Mouse (Mus musculus): ENCODE measurements at regions not wholly inside any gene's neighbourhood (a gene's known extent, or its start where the extent isn't known, plus 50 kb on each side); places are given as distances from the start of the nearest gene placed in this dataset.
"Not testable (repeated sequence)": the region's sequence is repeated elsewhere in the genome, so short reads cannot be mapped to it uniquely, and the experiment has no call there.

GRCm38 (mm10) chr6:6388835-6389440 lies 172.0 kb upstream of the Slc25a13 start:
- DNase-seq (ENCODE audit: low spot score in 2 of 2) = no peak

DNA sequence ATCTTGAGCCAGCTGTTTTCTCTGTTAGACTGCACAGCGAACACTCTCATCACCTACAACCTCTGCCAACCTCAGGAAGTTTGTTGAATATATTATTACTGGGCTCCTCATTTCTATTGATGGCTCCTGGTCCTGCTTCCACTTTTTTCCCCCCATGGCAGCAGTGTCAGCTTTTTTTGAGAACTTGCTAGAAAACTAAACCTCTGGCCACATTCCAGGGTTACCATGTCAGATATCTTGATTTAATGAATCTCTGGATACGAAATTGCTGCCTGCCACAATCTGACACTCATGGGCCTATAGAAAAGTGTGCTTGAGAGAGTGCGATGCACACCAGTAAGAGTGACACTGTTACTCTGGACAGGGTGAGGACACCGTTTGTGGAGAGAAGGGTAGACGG lies 170.6 kb upstream of the Slc25a13 start:
- DNase-seq (ENCODE audit: low spot score in 2 of 2) = no peak

DNA sequence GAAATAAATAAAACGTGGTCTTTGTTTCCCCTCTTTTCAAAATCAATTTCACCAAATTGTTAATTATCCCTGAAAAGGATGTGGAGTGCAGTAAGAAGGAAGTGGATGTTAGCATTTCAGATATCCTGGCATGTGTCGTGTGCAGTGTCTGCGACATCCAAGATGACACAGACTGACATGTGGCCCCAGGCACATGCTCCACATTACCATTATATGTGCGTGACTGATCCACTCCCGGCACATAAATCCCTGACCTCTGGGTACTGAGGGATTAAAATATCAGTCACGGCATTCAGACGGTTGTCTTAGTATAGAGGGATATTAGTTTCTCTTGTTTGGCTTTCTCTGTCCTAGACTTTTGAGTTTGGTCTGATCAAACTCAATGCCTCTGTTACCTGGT lies 168.0 kb upstream of the Slc25a13 start:
- DNase-seq (ENCODE audit: low spot score in 2 of 2) = no peak

- no peak for DNase-seq (ENCODE audit: low spot score in 2 of 2)
Observed at GRCm38 (mm10) chr6:6384441-6384840, 167.5 kb upstream of the Slc25a13 start.

DNA sequence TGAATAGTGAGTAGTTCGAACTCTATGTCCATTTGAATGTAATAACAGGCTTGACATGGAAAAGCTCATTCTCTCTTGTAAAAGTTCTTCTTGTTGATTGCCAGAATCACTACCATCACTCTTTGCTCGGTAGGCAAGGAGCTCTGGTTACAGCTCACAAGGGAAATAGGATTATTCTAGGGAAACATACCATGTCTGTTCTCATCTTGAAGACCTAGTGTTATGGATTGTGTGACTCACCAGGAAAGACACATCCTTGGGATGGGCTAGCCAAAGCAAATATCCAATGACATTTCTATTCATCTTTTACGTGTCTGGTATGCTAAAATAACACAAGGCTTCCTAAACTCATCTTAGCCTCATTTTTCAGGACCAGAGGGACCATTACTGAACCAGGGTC lies 155.4 kb upstream of the Slc25a13 start:
- DNase-seq (ENCODE audit: low spot score in 2 of 2) = no peak

DNA sequence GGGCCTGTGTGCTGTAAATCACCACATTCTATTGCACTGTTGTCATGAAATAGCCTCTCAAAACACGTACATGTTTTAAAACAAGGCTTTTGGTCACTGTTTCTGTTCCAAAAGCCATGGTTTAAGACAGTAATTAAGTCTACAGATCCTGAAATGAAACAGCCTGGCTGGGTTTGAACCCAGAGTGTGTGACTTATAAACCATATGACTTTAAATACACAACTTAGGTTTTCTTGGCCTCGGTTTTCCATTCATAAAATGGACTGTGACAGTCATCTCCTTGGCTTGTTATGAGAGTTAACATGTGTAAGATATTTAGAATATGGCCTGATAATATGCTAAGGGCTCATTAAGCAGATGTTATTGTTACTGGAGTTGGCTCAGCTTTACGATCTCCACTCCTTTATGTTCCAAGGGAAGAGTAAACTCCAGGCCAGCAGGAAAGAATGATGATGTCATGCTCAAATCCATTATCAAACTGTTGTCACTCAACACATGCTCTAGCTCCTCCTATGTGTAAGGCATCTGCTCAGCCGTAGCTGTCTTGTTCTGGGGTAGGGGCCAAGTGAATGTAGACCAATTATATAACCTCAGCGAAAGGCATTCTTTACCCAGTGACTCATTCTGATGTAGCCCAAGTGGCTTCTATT lies 154.6 kb upstream of the Slc25a13 start:
- DNase-seq (ENCODE audit: low spot score in 2 of 2) = no peak

GRCm38 (mm10) chr6:6364037-6364436 lies 147.1 kb upstream of the Slc25a13 start:
- no peak for DNase-seq (ENCODE audit: low spot score in 2 of 2)

DNA sequence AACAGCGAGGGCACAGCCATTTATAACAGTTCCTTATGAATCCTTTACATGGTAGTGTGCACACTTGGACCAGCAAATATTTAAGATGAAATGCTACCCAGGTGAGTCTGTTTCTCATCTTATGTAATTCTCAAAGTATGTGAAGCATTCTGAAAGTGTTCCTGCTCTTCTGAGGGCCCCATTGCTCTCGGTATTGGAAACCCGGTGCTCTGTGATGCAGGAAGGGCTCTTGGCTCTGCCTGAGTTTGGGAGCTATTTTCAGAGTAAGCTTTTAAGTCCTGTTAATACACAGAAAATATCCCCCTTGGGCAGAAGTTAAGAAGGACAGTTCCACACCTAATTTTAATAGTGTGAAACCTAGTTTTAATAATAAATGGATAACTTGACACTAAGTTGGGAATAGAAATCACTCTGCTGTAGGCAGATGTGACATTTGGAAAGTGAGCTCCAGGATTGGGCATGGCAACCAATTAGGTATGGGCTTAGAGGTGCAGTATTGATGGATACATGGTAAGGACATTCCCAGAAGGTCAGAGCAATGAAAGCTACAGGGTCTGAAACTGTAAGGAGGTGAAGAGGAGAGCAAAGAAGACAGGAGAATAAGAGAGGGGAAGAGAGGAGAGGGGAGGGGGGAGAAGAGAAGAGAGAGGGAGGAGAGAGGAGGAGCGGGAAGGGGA lies 145.8 kb upstream of the Slc25a13 start:
- no peak for DNase-seq (ENCODE audit: low spot score in 2 of 2)

DNA sequence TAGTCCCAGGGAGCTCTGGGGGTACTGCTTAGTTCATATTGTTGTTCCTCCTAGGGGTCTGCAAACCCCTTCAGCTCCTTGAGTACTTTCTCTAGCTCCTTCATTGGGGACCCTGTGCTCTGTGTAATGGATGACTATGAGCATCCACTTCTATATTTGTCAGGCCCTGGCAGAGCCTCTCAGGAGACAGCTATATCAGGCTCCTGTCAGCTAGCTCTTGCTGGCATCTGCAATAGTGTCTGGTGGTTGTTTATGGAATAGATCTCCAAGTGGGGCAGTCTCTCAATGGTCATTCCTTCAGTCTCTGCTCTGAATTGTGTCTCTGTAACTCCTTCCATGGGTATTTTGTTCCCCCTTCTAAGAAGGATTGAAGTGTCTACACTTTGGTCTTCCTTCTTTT lies 144.2 kb upstream of the Slc25a13 start:
- not testable (repeated sequence) for DNase-seq (ENCODE audit: low spot score in 2 of 2)

DNA sequence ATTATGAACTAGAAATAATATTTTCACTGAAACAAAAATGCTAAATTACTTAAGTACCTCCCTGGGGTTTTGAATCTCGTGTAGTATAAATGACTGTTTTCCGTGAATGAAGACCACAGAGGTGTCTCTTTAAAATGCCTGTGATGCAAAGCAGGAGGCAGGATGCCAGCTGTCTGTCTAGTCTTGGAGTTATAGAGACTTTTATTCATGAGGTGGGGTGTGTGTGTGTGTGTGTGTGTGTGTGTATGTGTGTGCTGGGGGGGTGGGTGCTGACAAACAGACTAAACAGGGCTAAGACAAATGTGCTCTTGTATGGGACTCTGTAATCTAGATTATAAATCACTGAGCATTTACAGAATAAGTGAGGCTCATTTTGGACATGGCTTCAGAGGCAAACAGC lies 140.5 kb upstream of the Slc25a13 start:
- DNase-seq (ENCODE audit: low spot score in 2 of 2) = no peak

- no peak for DNase-seq (ENCODE audit: low spot score in 2 of 2)
Observed at GRCm38 (mm10) chr6:6356967-6357366, 140.0 kb upstream of the Slc25a13 start.

GRCm38 (mm10) chr6:6335251-6335650 lies 118.3 kb upstream of the Slc25a13 start:
- no peak for DNase-seq (ENCODE audit: low spot score in 2 of 2)

- DNase-seq (ENCODE audit: low spot score in 2 of 2) = no peak
Observed at GRCm38 (mm10) chr6:6330271-6330670, 113.3 kb upstream of the Slc25a13 start.

DNA sequence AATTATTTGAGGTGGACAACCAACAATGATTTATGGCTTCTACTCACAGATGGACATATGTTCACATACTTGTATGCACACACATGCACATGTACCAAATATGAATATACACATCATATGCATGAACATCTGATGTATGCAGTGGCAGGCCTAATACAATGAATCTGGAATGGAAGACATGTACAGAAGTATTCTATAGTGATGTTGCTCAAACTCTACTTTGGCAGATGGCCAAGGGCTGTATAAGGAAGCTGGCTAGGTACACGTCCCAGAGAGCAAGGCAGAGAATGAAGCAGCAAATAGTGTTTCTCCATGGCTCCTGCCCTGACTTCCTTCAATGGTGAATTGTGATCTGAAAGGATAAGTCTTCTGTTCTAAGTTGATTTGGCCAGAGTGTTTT lies 108.5 kb upstream of the Slc25a13 start:
- no peak for DNase-seq (ENCODE audit: low spot score in 2 of 2)

DNA sequence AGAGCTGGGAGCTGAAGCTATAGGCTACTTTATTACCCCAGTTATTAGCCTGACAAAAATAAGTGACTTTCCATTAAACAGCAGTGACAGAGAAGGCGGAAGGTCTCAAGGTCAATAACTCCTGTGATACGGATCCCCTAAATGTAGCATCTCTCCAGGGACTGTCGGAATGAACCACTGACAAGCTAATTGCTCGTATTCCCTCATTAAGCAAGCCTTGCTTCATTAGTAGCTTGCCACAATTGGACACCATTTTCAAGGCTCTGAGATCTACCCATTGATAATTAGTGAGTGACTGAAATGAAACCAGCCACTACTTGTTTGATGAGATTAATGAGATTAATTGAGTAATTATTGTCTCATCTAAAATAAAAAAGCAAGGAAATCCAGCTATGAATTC lies 99.8 kb upstream of the Slc25a13 start:
- DNase-seq (ENCODE audit: low spot score in 2 of 2) = no peak

DNA sequence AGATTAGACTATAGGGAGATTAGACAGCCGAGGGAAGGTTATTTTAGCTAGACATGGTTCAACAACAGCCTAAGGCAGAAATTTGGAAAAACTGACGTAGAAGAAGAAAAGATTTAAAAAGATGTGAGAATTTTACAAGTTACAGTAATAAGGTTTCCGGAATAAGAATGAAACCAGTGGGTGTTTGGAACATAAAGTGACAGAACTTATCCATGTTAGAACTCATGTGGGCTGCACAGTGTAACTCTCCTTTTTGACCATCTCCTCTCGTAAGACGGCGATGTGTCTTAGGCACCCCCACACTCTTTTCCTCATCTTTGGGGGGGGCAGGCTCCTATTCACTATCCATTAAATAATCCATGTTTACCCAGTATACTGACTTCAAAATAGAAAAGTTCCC lies 96.2 kb upstream of the Slc25a13 start:
- DNase-seq (ENCODE audit: low spot score in 2 of 2) = no peak

GRCm38 (mm10) chr6:6310213-6310612 lies 93.2 kb upstream of the Slc25a13 start:
- DNase-seq (ENCODE audit: low spot score in 2 of 2) = no peak

- no peak for DNase-seq (ENCODE audit: low spot score in 2 of 2)
Observed at GRCm38 (mm10) chr6:6307618-6308017, 90.6 kb upstream of the Slc25a13 start.

- DNase-seq (ENCODE audit: low spot score in 2 of 2) = no peak
Observed at GRCm38 (mm10) chr6:6303767-6304166, 86.8 kb upstream of the Slc25a13 start.

DNA sequence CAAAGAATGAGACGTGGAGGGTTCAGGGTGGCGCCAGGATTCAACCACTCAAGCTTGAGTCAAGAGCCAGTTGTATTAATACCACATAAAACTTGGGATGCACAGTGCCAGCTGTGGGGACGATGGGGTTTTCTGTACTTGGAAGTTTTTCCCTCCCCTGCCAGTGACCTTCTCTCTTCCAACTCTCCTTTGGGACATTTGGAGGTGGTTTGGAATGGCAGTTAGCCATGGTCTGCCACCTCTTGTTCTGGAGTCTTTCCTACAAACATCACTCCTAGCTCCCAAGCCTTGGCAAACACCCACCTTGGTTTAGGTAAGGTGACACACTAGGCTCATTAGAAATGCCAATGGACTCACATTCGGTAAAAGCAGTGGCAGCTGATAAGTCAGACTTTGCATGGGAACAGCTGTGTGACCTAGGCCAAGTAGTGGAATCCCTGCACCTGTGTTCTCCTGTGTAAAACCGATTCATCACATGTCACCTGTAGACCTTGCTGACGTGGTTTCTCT lies 84.1 kb upstream of the Slc25a13 start:
- DNase-seq (ENCODE audit: low spot score in 2 of 2) = no peak

DNA sequence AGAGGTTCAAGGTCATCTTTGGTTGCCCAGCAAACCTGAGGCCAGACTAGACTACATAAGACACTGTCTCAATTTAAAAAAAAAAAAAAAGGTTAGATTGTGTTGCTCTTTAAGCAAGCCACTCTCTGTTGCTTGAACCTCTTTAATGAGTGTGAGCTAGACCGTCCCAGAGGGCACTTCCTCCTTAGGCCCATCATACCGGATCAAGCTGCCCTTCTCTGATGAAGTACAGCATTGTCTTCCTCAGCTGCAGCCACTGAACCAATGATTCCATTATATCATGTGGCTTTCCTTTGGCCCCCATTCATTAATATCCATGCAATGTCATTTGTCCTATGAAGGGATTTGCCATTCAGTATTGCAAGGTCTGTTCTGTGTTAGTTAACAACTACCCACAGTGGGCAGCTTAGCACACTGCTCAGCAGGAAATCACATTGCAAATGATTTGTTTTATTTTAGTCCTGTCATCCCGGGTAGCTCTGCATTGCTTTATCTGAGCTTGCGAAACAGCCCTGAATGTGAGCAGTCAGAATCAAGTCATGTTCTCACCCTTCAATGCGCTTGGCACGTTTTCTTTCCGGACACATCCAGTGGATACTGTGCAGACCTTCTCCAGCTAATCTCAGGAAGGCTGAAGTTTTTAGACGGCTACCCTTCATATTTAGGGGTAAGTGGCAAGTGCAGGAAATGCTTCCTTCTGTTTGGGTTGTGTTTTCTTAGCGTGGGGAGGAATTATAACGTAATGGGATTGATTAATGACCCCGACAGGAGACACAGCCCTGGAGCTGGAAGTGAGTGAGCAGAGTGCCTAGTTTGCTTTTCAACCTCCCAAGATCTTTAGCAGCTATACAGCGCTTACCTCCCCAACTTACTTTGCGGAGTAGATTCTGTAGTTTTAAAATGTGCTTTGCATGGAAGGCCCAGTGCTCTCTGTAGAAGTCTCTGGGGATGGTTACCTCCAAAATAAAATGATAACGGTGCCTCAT lies 82.2 kb upstream of the Slc25a13 start:
- no peak for DNase-seq (ENCODE audit: low spot score in 2 of 2)

GRCm38 (mm10) chr6:6295551-6295950 lies 78.6 kb upstream of the Slc25a13 start:
- not testable (repeated sequence) for DNase-seq (ENCODE audit: low spot score in 2 of 2)
